Mouse (Mus musculus): ENCODE measurements around the gene Krtcap2. TPM values are rescaled to one million over a fixed set of nuclear protein-coding genes. Genes with fewer than 3 reads are reported as not detected.

The Krtcap2 gene
- polyA plus RNA-seq, 1 experiment from 2014 or later, result 260 TPM

GRCm38 (mm10) chr3:89242331-89242895 is 3.4 kb upstream of the Krtcap2 start:
- peak; percentile 43 for DNase-seq (ENCODE audit: extremely low spot score, low spot score)
- peaks cover 51% of the 10 kb centered on the region for H3K4me1 ChIP-seq
- H3K9me3 ChIP-seq, result no peaks in the 10 kb centered on the region
- no peak overlapping the region for H3K27ac ChIP-seq
- peaks cover 30% of the 10 kb centered on the region for H3K27me3 ChIP-seq (ENCODE audit: poor library complexity, severe bottlenecking)
- peaks cover 30% of the 10 kb centered on the region for H3K36me3 ChIP-seq (replicated peaks)
- no peak overlapping the region for H3K4me3 ChIP-seq
- 76% methylated on average over 9 of the region's 9 CpGs for WGBS

- Histone ChIP-seq H3K4me3 (peak overlapping the region; percentile 83), H3K27ac (peak overlapping the region; percentile 69), H3K36me3 (replicated peaks) (peaks cover 30% of the 10 kb centered on the region), H3K27me3 (ENCODE audit: poor library complexity, severe bottlenecking) (peaks cover 30% of the 10 kb centered on the region), H3K4me1 (peaks cover 54% of the 10 kb centered on the region), H3K9me3 (no peaks in the 10 kb centered on the region)
- peak; percentile 59 for DNase-seq (ENCODE audit: extremely low spot score, low spot score)
- WGBS, result 9% methylated on average over 14 of the region's 14 CpGs
Measured at GRCm38 (mm10) chr3:89243609-89244008, 2.2 kb upstream of the Krtcap2 start.

GRCm38 (mm10) chr3:89244158-89244981 is 1.4 kb upstream of the Krtcap2 start:
- WGBS, result 10% methylated on average over 25 of the region's 25 CpGs
- no peak for DNase-seq (ENCODE audit: extremely low spot score, low spot score)
- peaks cover 30% of the 10 kb centered on the region for H3K27me3 ChIP-seq (ENCODE audit: poor library complexity, severe bottlenecking)
- H3K4me1 ChIP-seq, result peaks cover 53% of the 10 kb centered on the region
- peak overlapping the region; percentile 94 for H3K27ac ChIP-seq
- peak overlapping the region; percentile 83 for H3K4me3 ChIP-seq
- H3K9me3 ChIP-seq, result no peaks in the 10 kb centered on the region
- peaks cover 31% of the 10 kb centered on the region for H3K36me3 ChIP-seq (replicated peaks)

- Histone ChIP-seq H3K4me3 (peak overlapping the region; percentile 83), H3K9me3 (no peaks in the 10 kb centered on the region), H3K4me1 (peaks cover 56% of the 10 kb centered on the region), H3K36me3 (replicated peaks) (peaks cover 37% of the 10 kb centered on the region), H3K27ac (peak overlapping the region; percentile 94), H3K27me3 (ENCODE audit: poor library complexity, severe bottlenecking) (peaks cover 30% of the 10 kb centered on the region)
- WGBS, result under 1% methylated on average over 22 of the region's 26 CpGs
- DNase-seq (ENCODE audit: extremely low spot score, low spot score), result peak; percentile 62
Measured at GRCm38 (mm10) chr3:89244982-89245687, 631 bp upstream of the Krtcap2 start.

GRCm38 (mm10) chr3:89246261-89247100 is 715 bp downstream of the Krtcap2 start, which contains the start of gene Trim46:
Gene Trim46, minus strand, starts transcription at chr3:89246309.
- H3K4me1 ChIP-seq, result peaks cover 70% of the 10 kb centered on the region
- H3K36me3 ChIP-seq (replicated peaks), result peaks cover 33% of the 10 kb centered on the region
- peaks cover 33% of the 10 kb centered on the region for H3K27me3 ChIP-seq (ENCODE audit: poor library complexity, severe bottlenecking)
- peak within 1 kb of the TSS; percentile 83 for H3K4me3 ChIP-seq
- WGBS, result under 1% methylated on average over 42 of the region's 42 CpGs
- peak; percentile 92 for DNase-seq (ENCODE audit: extremely low spot score, low spot score)
- peak within 1 kb of the TSS; percentile 94 for H3K27ac ChIP-seq
- H3K9me3 ChIP-seq, result no peaks in the 10 kb centered on the region

GRCm38 (mm10) chr3:89247466-89247865 is 1.7 kb downstream of the Krtcap2 start:
- peaks cover 28% of the 10 kb centered on the region for H3K36me3 ChIP-seq (replicated peaks)
- peaks cover 43% of the 10 kb centered on the region for H3K27me3 ChIP-seq (ENCODE audit: poor library complexity, severe bottlenecking)
- H3K4me1 ChIP-seq, result peaks cover 80% of the 10 kb centered on the region
- no peaks in the 10 kb centered on the region for H3K9me3 ChIP-seq
- DNase-seq (ENCODE audit: extremely low spot score, low spot score), result no peak
- WGBS, result 93% methylated on average over 4 of the region's 4 CpGs
- H3K27ac ChIP-seq, result peak overlapping the region; percentile 94; the same call in 1 of the 2 replicates
- peak overlapping the region; percentile 83 for H3K4me3 ChIP-seq

- peak; percentile 47 for DNase-seq (ENCODE audit: extremely low spot score, low spot score)
- 0 out of 2 replicates have a peak overlapping the region, but pooled peaks have one; percentile 32 for H3K4me3 ChIP-seq
Measured at GRCm38 (mm10) chr3:89250435-89251040, 4.8 kb downstream of the Krtcap2 start.

GRCm38 (mm10) chr3:89251365-89251895 is 5.7 kb downstream of the Krtcap2 start:
- H3K4me3 ChIP-seq, result peak overlapping the region; percentile 32
- H3K36me3 ChIP-seq (replicated peaks), result peaks cover 28% of the 10 kb centered on the region
- WGBS, result 11% methylated on average over 17 of the region's 17 CpGs
- H3K27me3 ChIP-seq (ENCODE audit: poor library complexity, severe bottlenecking), result peaks cover 23% of the 10 kb centered on the region
- H3K9me3 ChIP-seq, result no peaks in the 10 kb centered on the region
- peaks cover 47% of the 10 kb centered on the region for H3K4me1 ChIP-seq
- DNase-seq (ENCODE audit: extremely low spot score, low spot score), result peak; percentile 35
- peak overlapping the region; percentile 68 for H3K27ac ChIP-seq

More at GRCm38 (mm10) chr3:89250435-89251040, 4.8 kb downstream of the Krtcap2 start:
- 24% methylated on average over 7 of the region's 7 CpGs for WGBS
- H3K27ac ChIP-seq, result 0 out of 2 replicates have a peak overlapping the region, but pooled peaks have one; percentile 68
- peaks cover 55% of the 10 kb centered on the region for H3K4me1 ChIP-seq
- peaks cover 28% of the 10 kb centered on the region for H3K36me3 ChIP-seq (replicated peaks)
- no peaks in the 10 kb centered on the region for H3K9me3 ChIP-seq
- H3K27me3 ChIP-seq (ENCODE audit: poor library complexity, severe bottlenecking), result peaks cover 29% of the 10 kb centered on the region

GRCm38 (mm10) chr3:89254994-89255393 is 9.2 kb downstream of the Krtcap2 start:
- no peaks in the 10 kb centered on the region for H3K9me3 ChIP-seq
- H3K27me3 ChIP-seq (ENCODE audit: poor library complexity, severe bottlenecking), result peaks cover 31% of the 10 kb centered on the region
- H3K4me1 ChIP-seq, result peaks cover 29% of the 10 kb centered on the region
- no peak overlapping the region for H3K4me3 ChIP-seq
- no peak overlapping the region for H3K27ac ChIP-seq
- peaks cover under 1% of the 10 kb centered on the region; the same call in 1 of the 2 replicates for H3K36me3 ChIP-seq (replicated peaks)
- DNase-seq (ENCODE audit: extremely low spot score, low spot score), result no peak
- WGBS, result 90% methylated on average over 5 of the region's 5 CpGs

GRCm38 (mm10) chr3:89256177-89256576 is 10.4 kb downstream of the Krtcap2 start:
- no peak for DNase-seq (ENCODE audit: extremely low spot score, low spot score)
- Histone ChIP-seq H3K4me1 (peaks cover 24% of the 10 kb centered on the region), H3K27me3 (ENCODE audit: poor library complexity, severe bottlenecking) (peaks cover 31% of the 10 kb centered on the region), H3K4me3 (no peak overlapping the region), H3K36me3 (replicated peaks) (no peaks in the 10 kb centered on the region), H3K27ac (no peak overlapping the region), H3K9me3 (no peaks in the 10 kb centered on the region)
- 85% methylated on average over 5 of the region's 5 CpGs for WGBS

- Histone ChIP-seq H3K4me1 (peaks cover 11% of the 10 kb centered on the region), H3K4me3 (no peak within 1 kb of the TSS), H3K9me3 (no peaks in the 10 kb centered on the region), H3K27me3 (ENCODE audit: poor library complexity, severe bottlenecking) (peaks cover 8% of the 10 kb centered on the region; the same call in 1 of the 2 replicates), H3K27ac (no peak within 1 kb of the TSS), H3K36me3 (replicated peaks) (no peaks in the 10 kb centered on the region)
- DNase-seq (ENCODE audit: extremely low spot score, low spot score), result no peak
- WGBS, result 67% methylated on average over 7 of the region's 7 CpGs
Measured at GRCm38 (mm10) chr3:89259076-89259475, 13.3 kb downstream of the Krtcap2 start, which contains the start of gene Dpm3. Gene Dpm3, plus strand, starts transcription at chr3:89259358.
